22 mouse cellular contexts compared by ENCODE assay signal in the genomic region with DNA sequence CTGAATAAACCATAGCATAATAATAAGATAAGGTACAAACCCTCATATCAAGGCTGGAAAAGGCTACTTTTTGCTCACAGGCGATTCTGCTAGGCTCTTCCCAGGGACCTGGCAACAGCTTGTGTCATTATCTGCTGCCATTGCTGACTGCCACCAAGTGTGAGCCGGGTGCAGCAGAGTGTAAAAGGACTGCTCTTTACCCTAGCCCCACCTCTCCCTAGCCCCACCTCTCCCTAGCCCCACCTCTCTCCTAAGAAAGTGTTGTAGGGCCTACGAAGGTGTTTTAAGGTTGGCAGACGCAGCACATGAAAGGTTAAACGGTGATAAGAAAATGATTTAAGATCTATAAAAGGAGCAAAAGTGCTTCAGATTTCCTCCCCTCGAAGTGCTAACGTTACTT. TPM values are rescaled to one million over a fixed set of nuclear protein-coding genes. Genes with fewer than 3 reads are reported as not detected.
A peak's percentile ranks its signal among the peaks of the same experiment; 100 is the strongest.
DNase-seq lines count a peak whose midpoint lies in the region; ATAC-seq and TF ChIP-seq lines count a peak whose summit lies in the region.
"Had no signal": no experiment of that assay in that cellular context is flagged by ENCODE, and none has a peak within 500 bp of the region (broad histone marks: within the 10 kb centered on the region; RNA-seq: fewer than 3 reads in every experiment).

No protein-coding gene starts in this region.

- no peak overlapping the region for H3K4me2 ChIP-seq in heart, postnatal 0 days (ENCODE audit: low read depth, low read length)
- H3K4me2 ChIP-seq in CH12.LX (ENCODE audit: insufficient read depth, low read depth, poor library complexity, severe bottlenecking): no peak overlapping the region
- H3K4me2 ChIP-seq: forebrain, embryonic 15.5 days; heart, embryonic 12.5 days; hindbrain, embryonic 14.5 days had no signal

- H3K27me3 ChIP-seq in heart, postnatal 0 days (ENCODE audit: control insufficient read depth, insufficient read depth, low read length): no peaks in the 10 kb centered on the region
- no peaks in the 10 kb centered on the region for H3K27me3 ChIP-seq in heart, adult 2 months (ENCODE audit: control insufficient read depth, insufficient read depth, low read length)
- H3K27me3 ChIP-seq in CH12.LX (replicated peaks): no peaks in the 10 kb centered on the region
- no peaks in the 10 kb centered on the region for H3K27me3 ChIP-seq in ES-Bruce4 (ENCODE audit: control insufficient read depth, insufficient read depth, low read length, poor library complexity, severe bottlenecking)
- H3K27me3 ChIP-seq in hindbrain, embryonic 10.5 days (ENCODE audit: insufficient read depth, poor library complexity, severe bottlenecking): no peaks in the 10 kb centered on the region
- H3K27me3 ChIP-seq: forebrain, embryonic 15.5 days; heart, embryonic 12.5 days had no signal

- intact Hi-C loops in heart, adult 2 months (cut with DNase I): no loop called here

- TF ChIP-seq EP300 in heart, postnatal 0 days (IDR thresholded peaks at IDR 0.05; ENCODE audit: low read depth): no peak
- no peak for TF ChIP-seq EP300 in heart, adult 2 months (IDR thresholded peaks at IDR 0.05; ENCODE audit: insufficient read depth, low read depth, low read length)
- TF ChIP-seq EP300 in CH12.LX (IDR thresholded peaks at IDR 0.05; ENCODE audit: low read length) (no peak), ES-Bruce4 (IDR thresholded peaks at IDR 0.05; ENCODE audit: insufficient read depth, low read depth, low read length) (peak; percentile 21; the same call in 1 of the 2 replicates)

- no peaks in the 10 kb centered on the region for H3K79me2 ChIP-seq in heart, adult 2 months (replicated peaks; ENCODE audit: control insufficient read depth, insufficient read depth, low read length)
- no peaks in the 10 kb centered on the region for H3K79me2 ChIP-seq in CH12.LX (replicated peaks; ENCODE audit: control insufficient read depth, extremely low read depth, insufficient read depth, poor library complexity, severe bottlenecking)

- no peak for TF ChIP-seq CTCF in heart, postnatal 0 days (IDR thresholded peaks at IDR 0.05; ENCODE audit: low read depth)
- no peak for TF ChIP-seq CTCF in heart, adult 2 months (IDR thresholded peaks at IDR 0.05)
- no peak for TF ChIP-seq CTCF in CH12.LX (conservative IDR thresholded peaks at IDR 0.05 in 1 of 2, IDR thresholded peaks at IDR 0.05 in 1 of 2; ENCODE audit: low read depth in 2 of 2, low read length in 2 of 2)
- no peak for TF ChIP-seq CTCF in ES-Bruce4 (IDR thresholded peaks at IDR 0.05; ENCODE audit: low read depth, low read length)

- in situ Hi-C loops in CH12.LX (cut with MboI; ENCODE audit: low pct_ligation_motif_present, low pct_unique_long_range_greater_than_20kb, low sequenced_read_pairs): no loop called here

- no peaks in the 10 kb centered on the region for H3K36me3 ChIP-seq in heart, postnatal 0 days (replicated peaks; ENCODE audit: control insufficient read depth, insufficient read depth, low read length)
- no peaks in the 10 kb centered on the region for H3K36me3 ChIP-seq in heart, adult 2 months (ENCODE audit: control insufficient read depth, insufficient read depth, low read length)
- no peaks in the 10 kb centered on the region for H3K36me3 ChIP-seq in CH12.LX (replicated peaks in 1 of 2; ENCODE audit: control insufficient read depth in 1 of 2, insufficient read depth in 1 of 2, low read length in 1 of 2)
- H3K36me3 ChIP-seq in ES-Bruce4 (ENCODE audit: control insufficient read depth, insufficient read depth, low read length, poor library complexity, severe bottlenecking): no peaks in the 10 kb centered on the region
- no peaks in the 10 kb centered on the region for H3K36me3 ChIP-seq in hindbrain, embryonic 10.5 days
- H3K36me3 ChIP-seq: embryonic facial prominence, embryonic 10.5 days; forebrain, embryonic 10.5 days; forebrain, embryonic 15.5 days; heart, embryonic 12.5 days had no signal

- peak; percentile 64 for ATAC-seq in heart, postnatal 0 days (ENCODE audit: insufficient read depth, low read depth)
- ATAC-seq: forebrain, embryonic 15.5 days had no signal

- no peak for TF ChIP-seq POLR2A in heart, adult 2 months (IDR thresholded peaks at IDR 0.05; ENCODE audit: insufficient read depth, low read depth, low read length)
- TF ChIP-seq POLR2A in CH12.LX (IDR thresholded peaks at IDR 0.05; ENCODE audit: low read depth, low read length): no peak
- peak; percentile 95 for TF ChIP-seq POLR2A in ES-Bruce4 (IDR thresholded peaks at IDR 0.05; ENCODE audit: insufficient read depth, low read length)

- H3K9me3 ChIP-seq in heart, postnatal 0 days (replicated peaks; ENCODE audit: control insufficient read depth, low read length): no peaks in the 10 kb centered on the region
- H3K9me3 ChIP-seq in CH12.LX (replicated peaks; ENCODE audit: low read length) (no peaks in the 10 kb centered on the region), ES-Bruce4 (replicated peaks; ENCODE audit: control insufficient read depth, insufficient read depth, low read length, poor library complexity, severe bottlenecking) (0 out of 2 replicates have a peak, but pooled peaks cover 2% of the 10 kb centered on the region)
- H3K9me3 ChIP-seq in hindbrain, embryonic 10.5 days: no peaks in the 10 kb centered on the region
- H3K9me3 ChIP-seq: embryonic facial prominence, embryonic 10.5 days; forebrain, embryonic 10.5 days; forebrain, embryonic 15.5 days; heart, embryonic 12.5 days had no signal

- DNase-seq in heart, postnatal 0 days (ENCODE audit: low spot score): peak; percentile 30
- DNase-seq in heart, adult 2 months: no peak
- DNase-seq in CH12.LX (ENCODE audit: extremely low read depth) (peak; percentile 7), ZHBTc4 (ENCODE audit: low read depth, low spot score) (peak; percentile 66)
- DNase-seq in hindbrain, embryonic 10.5 days (ENCODE audit: low spot score): no peak
- DNase-seq in embryo, embryonic 11 days: no peak
- DNase-seq: adrenal gland, postnatal 10 days; cerebellum, adult 11 months; cerebellum, adult 8-10 months; cerebellum, postnatal 36 days; gastrocnemius, postnatal 14 days; kidney, adult 11 months; kidney, adult 9 months had no signal

- H3K4me1 ChIP-seq in heart, postnatal 0 days (ENCODE audit: control insufficient read depth, insufficient read depth): no peaks in the 10 kb centered on the region
- no peaks in the 10 kb centered on the region for H3K4me1 ChIP-seq in heart, adult 2 months (ENCODE audit: control insufficient read depth, insufficient read depth, low read length)
- no peaks in the 10 kb centered on the region for H3K4me1 ChIP-seq in CH12.LX (ENCODE audit: control insufficient read depth in 1 of 2, insufficient read depth in 2 of 2)
- peaks cover 1% of the 10 kb centered on the region for H3K4me1 ChIP-seq in ES-Bruce4 (ENCODE audit: control insufficient read depth, insufficient read depth, low read length)
- no peaks in the 10 kb centered on the region for H3K4me1 ChIP-seq in hindbrain, embryonic 10.5 days (replicated peaks)
- H3K4me1 ChIP-seq: embryonic facial prominence, embryonic 10.5 days; forebrain, embryonic 10.5 days; forebrain, embryonic 15.5 days; heart, embryonic 12.5 days had no signal

- dilution Hi-C loops in CH12.LX (cut with MboI; ENCODE audit: extremely low pct_ligation_motif_present, extremely low pct_unique_long_range_greater_than_20kb, low sequenced_read_pairs): no loop called here

- 33% methylated on average over 7 of the region's 7 CpGs for WGBS in heart, postnatal 0 days
- WGBS in heart, adult 2 months: 35% methylated on average over 7 of the region's 7 CpGs
- WGBS in hindbrain, embryonic 10.5 days: 50% methylated on average over 7 of the region's 7 CpGs

- TF ChIP-seq RAD21 in CH12.LX (IDR thresholded peaks at IDR 0.05; ENCODE audit: low read depth, low read length): no peak

- no peak overlapping the region for H3K9ac ChIP-seq in heart, postnatal 0 days (replicated peaks; ENCODE audit: low read depth, low read length)
- no peak overlapping the region for H3K9ac ChIP-seq in heart, adult 2 months (ENCODE audit: low read depth, low read length)
- H3K9ac ChIP-seq in CH12.LX (ENCODE audit: insufficient read depth, low read depth) (no peak overlapping the region), ES-Bruce4 (ENCODE audit: low read depth, poor library complexity, severe bottlenecking) (0 out of 2 replicates have a peak overlapping the region, but pooled peaks have one; percentile 48)
- H3K9ac ChIP-seq: forebrain, embryonic 15.5 days; heart, embryonic 12.5 days; hindbrain, embryonic 14.5 days had no signal

- no peak overlapping the region for H3K27ac ChIP-seq in heart, postnatal 0 days (ENCODE audit: low read depth)
- H3K27ac ChIP-seq in heart, adult 2 months: no peak overlapping the region
- H3K27ac ChIP-seq in CH12.LX (ENCODE audit: insufficient read depth, low read depth): no peak overlapping the region
- 0 out of 2 replicates have a peak overlapping the region, but pooled peaks have one; percentile 53 for H3K27ac ChIP-seq in ES-Bruce4 (ENCODE audit: insufficient read depth, low read length)
- no peak overlapping the region for H3K27ac ChIP-seq in hindbrain, embryonic 10.5 days
- H3K27ac ChIP-seq: embryonic facial prominence, embryonic 10.5 days; forebrain, embryonic 10.5 days; forebrain, embryonic 15.5 days; hindbrain, embryonic 14.5 days; kidney, postnatal 0 days had no signal

- H3K4me3 ChIP-seq in heart, postnatal 0 days (ENCODE audit: low read depth, low read length): no peak overlapping the region
- no peak overlapping the region for H3K4me3 ChIP-seq in heart, adult 2 months
- H3K4me3 ChIP-seq in CH12.LX (replicated peaks in 1 of 3; ENCODE audit: low read depth in 2 of 3, low read length in 2 of 3, poor library complexity in 1 of 3) (no peak overlapping the region), ES-Bruce4 (ENCODE audit: low read depth, low read length) (peak overlapping the region; percentile 48; the same call in 1 of the 2 replicates)
- no peak overlapping the region for H3K4me3 ChIP-seq in hindbrain, embryonic 10.5 days
- H3K4me3 ChIP-seq: embryonic facial prominence, embryonic 10.5 days; erythroblast, embryonic 14.5 days; forebrain, embryonic 10.5 days; forebrain, embryonic 15.5 days; heart, embryonic 12.5 days had no signal

RNA-seq across cellular contexts. Expression of gene Mrpl47, which starts 26.5 kb away (rescaled TPM):
- total RNA-seq in heart, postnatal 0 days (2014; rRNA removed; ENCODE audit: low replicate concordance): 8.1 and 9.5 TPM in 2 replicates
- polyA plus RNA-seq in heart, postnatal 0 days (2015; fragmentation: Nextera tagmentation; extraction: Ambion mirVana): 39.0 and 42.7 TPM in 2 replicates
- 10 to 100 TPM; 39.3 to 44.8 TPM for total RNA-seq in heart, adult 2 months (2021)
- polyA plus RNA-seq in heart, adult 2 months (2012; rRNA removed): 4.8 and 10.8 TPM in 2 replicates
- total RNA-seq in CH12.LX (2012; rRNA removed) (32.5 and 43.7 TPM in 2 replicates), CH12.LX (2014; rRNA removed) (48.8 and 66.5 TPM in 2 replicates)
- polyA plus RNA-seq in CH12.LX (2012; ENCODE audit: insufficient read length, low read depth) (56.2 and 68.6 TPM in 2 replicates), ES-Bruce4 (2011; ENCODE audit: insufficient read depth, insufficient read length, low read depth, missing spikeins) (42.2 and 48.8 TPM in 2 replicates)
- polyA plus RNA-seq in hindbrain, embryonic 10.5 days (2016; fragmentation: Nextera tagmentation; extraction: Ambion mirVana): 34.5 and 37.8 TPM in 2 replicates

RNA-seq across cellular contexts. Expression of gene Ndufb5, which starts 27.1 kb away (rescaled TPM):
- total RNA-seq in heart, postnatal 0 days (2014; rRNA removed; ENCODE audit: low replicate concordance): 1,718 and 2,037 TPM in 2 replicates
- polyA plus RNA-seq in heart, postnatal 0 days (2015; fragmentation: Nextera tagmentation; extraction: Ambion mirVana): 1,180 and 1,227 TPM in 2 replicates
- total RNA-seq in heart, adult 2 months (2021): 100 to 1,000 TPM; 793 to 933 TPM
- polyA plus RNA-seq in heart, adult 2 months (2012; rRNA removed): 925 and 1,211 TPM in 2 replicates
- 175 and 179 TPM in 2 replicates for total RNA-seq in CH12.LX (2012; rRNA removed)
- total RNA-seq in CH12.LX (2014; rRNA removed): 427 and 467 TPM in 2 replicates
- 145 and 163 TPM in 2 replicates for polyA plus RNA-seq in CH12.LX (2012; ENCODE audit: insufficient read length, low read depth)
- 166 TPM in 2 replicates for polyA plus RNA-seq in ES-Bruce4 (2011; ENCODE audit: insufficient read depth, insufficient read length, low read depth, missing spikeins)
- polyA plus RNA-seq in hindbrain, embryonic 10.5 days (2016; fragmentation: Nextera tagmentation; extraction: Ambion mirVana): 281 and 302 TPM in 2 replicates

RNA-seq across cellular contexts. Expression of gene Usp13, which starts 53.4 kb away (rescaled TPM):
- 79.8 and 83.4 TPM in 2 replicates for total RNA-seq in heart, postnatal 0 days (2014; rRNA removed; ENCODE audit: low replicate concordance)
- 62.1 and 65.8 TPM in 2 replicates for polyA plus RNA-seq in heart, postnatal 0 days (2015; fragmentation: Nextera tagmentation; extraction: Ambion mirVana)
- 100 to 1,000 TPM; 183 to 204 TPM for total RNA-seq in heart, adult 2 months (2021)
- polyA plus RNA-seq in heart, adult 2 months (2012; rRNA removed): 47.9 and 80.9 TPM in 2 replicates
- total RNA-seq in CH12.LX (2012; rRNA removed): not detected in 2 replicates
- total RNA-seq in CH12.LX (2014; rRNA removed): not detected in 2 replicates
- not detected in 2 replicates for polyA plus RNA-seq in CH12.LX (2012; ENCODE audit: insufficient read length, low read depth)
- 4.0 and 5.5 TPM in 2 replicates for polyA plus RNA-seq in ES-Bruce4 (2011; ENCODE audit: insufficient read depth, insufficient read length, low read depth, missing spikeins)
- 5.3 and 6.7 TPM in 2 replicates for polyA plus RNA-seq in hindbrain, embryonic 10.5 days (2016; fragmentation: Nextera tagmentation; extraction: Ambion mirVana)
- total RNA-seq: hematopoietic stem cell, adult 5-6 weeks had no signal
- polyA plus RNA-seq: erythroblast, embryonic 14.5 days had no signal

RNA-seq across cellular contexts. Expression of gene Actl6a, which starts 57.8 kb away (rescaled TPM):
- total RNA-seq in heart, postnatal 0 days (2014; rRNA removed; ENCODE audit: low replicate concordance): 54.2 and 68.2 TPM in 2 replicates
- polyA plus RNA-seq in heart, postnatal 0 days (2015; fragmentation: Nextera tagmentation; extraction: Ambion mirVana): 53.2 and 58.0 TPM in 2 replicates
- 10 to 100 TPM; 22.1 to 22.9 TPM for total RNA-seq in heart, adult 2 months (2021)
- polyA plus RNA-seq in heart, adult 2 months (2012; rRNA removed): 11.1 and 18.1 TPM in 2 replicates
- total RNA-seq in CH12.LX (2012; rRNA removed) (80.7 and 96.6 TPM in 2 replicates), CH12.LX (2014; rRNA removed) (132 and 140 TPM in 2 replicates)
- polyA plus RNA-seq in CH12.LX (2012; ENCODE audit: insufficient read length, low read depth) (87.8 and 89.1 TPM in 2 replicates), ES-Bruce4 (2011; ENCODE audit: insufficient read depth, insufficient read length, low read depth, missing spikeins) (127 and 140 TPM in 2 replicates)
- polyA plus RNA-seq in hindbrain, embryonic 10.5 days (2016; fragmentation: Nextera tagmentation; extraction: Ambion mirVana): 244 and 272 TPM in 2 replicates

Comparison
In these comparisons a context has a peak if more than half of its experiments do, and no peak if none do; other contexts are left out.
1. DNase-seq: peak in heart, postnatal 0 days (single experiment), CH12.LX (single experiment) and ZHBTc4 (single experiment); none in heart, adult 2 months (0 of 2), hindbrain, embryonic 10.5 days (single experiment) and embryo, embryonic 11 days (single experiment).